Mouse (Mus musculus) forebrain, embryonic 16.5 days (tissue): Measurements from ENCODE around the gene Riiad1. TPM values are rescaled to one million over a fixed set of nuclear protein-coding genes. Genes with fewer than 3 reads are reported as not detected.

Source experiments
- ATAC-seq: fragments of 200-750 bp; cut with Nextera tagmentation; 2 replicates; pipeline ENCODE4 v1.8.0; 2017; ENCODE audit warnings: mild to moderate bottlenecking, moderate library complexity
- H3K27ac ChIP-seq: fragments of 300-500 bp; sonication (generic); 2 replicates; pipeline ENCODE4 v1.5.1; 2014; ENCODE audit warnings: low read length, control low read depth
- H3K27me3 ChIP-seq: fragments of 300-500 bp; sonication (generic); replicated peaks from 2 replicates; pipeline ENCODE4 v1.6.1; 2014; ENCODE audit warnings: low read length; ENCODE audit not compliant: control insufficient read depth, insufficient read depth
- H3K36me3 ChIP-seq: fragments of 300-500 bp; sonication (generic); 2 replicates; pipeline ENCODE4 v1.6.1; 2014; ENCODE audit not compliant: control insufficient read depth, insufficient read depth
- H3K4me1 ChIP-seq: fragments of 300-500 bp; sonication (generic); replicated peaks from 2 replicates; pipeline ENCODE4 v1.6.1; 2014; ENCODE audit warnings: low read length; ENCODE audit not compliant: control insufficient read depth, insufficient read depth
- H3K4me2 ChIP-seq: fragments of 300-500 bp; sonication (generic); 2 replicates; pipeline ENCODE4 v1.6.1; 2014; ENCODE audit warnings: mild to moderate bottlenecking, low read length, control low read depth
- H3K4me3 ChIP-seq: fragments of 300-500 bp; sonication (generic); replicated peaks from 2 replicates; pipeline ENCODE4 v1.5.1; 2014; ENCODE audit warnings: mild to moderate bottlenecking, low read length, control low read depth
- H3K9ac ChIP-seq: fragments of 300-500 bp; sonication (generic); replicated peaks from 2 replicates; pipeline ENCODE4 v1.6.1; 2014; ENCODE audit warnings: low read depth, low read length, control low read depth
- H3K9me3 ChIP-seq: fragments of 300-500 bp; sonication (generic); 2 replicates; pipeline ENCODE4 v1.6.1; 2016; ENCODE audit warnings: low read length; ENCODE audit not compliant: control insufficient read depth
- WGBS: fragments of 180-500 bp; shearing (Covaris S2); extraction: QIAGEN DNeasy Blood & Tissue Kit; methylation state at CpG from one replicate; pipeline ENCODE4 v1.1.7; 2014; 5-methylcytosine and 5-hydroxymethylcytosine counted together
- polyA plus RNA-seq: library from polyadenylated mRNA; unstranded; fragments of >200 nt; fragmentation: Nextera tagmentation; extraction: Ambion mirVana; gene quantifications from 2 replicates; pipeline ENCODE4 v1.2.1, GENCODE M21; 2015

Gene Riiad1
- polyA plus RNA-seq, 1 experiment from 2014 or later = 11.7 TPM

- 0 out of 2 replicates have a peak overlapping the region, but pooled peaks have one; percentile 6 for H3K9ac ChIP-seq
These were observed 1.3 kb upstream of the Riiad1 start for GRCm38 (mm10) chr3:94481429-94481828.

GRCm38 (mm10) chr3:94479564-94479963 lies 577 bp downstream of the Riiad1 start:
- H3K27me3 ChIP-seq = no peaks in the 10 kb centered on the region
- 21% methylated on average over 11 of the region's 11 CpGs for WGBS
- H3K9ac ChIP-seq = peak overlapping the region; percentile 97
- peaks cover 65% of the 10 kb centered on the region for H3K4me1 ChIP-seq
- peak overlapping the region; percentile 89 for H3K4me2 ChIP-seq
- no peaks in the 10 kb centered on the region for H3K9me3 ChIP-seq
- H3K36me3 ChIP-seq = peaks cover 10% of the 10 kb centered on the region
- no peak overlapping the region; the same call in 1 of the 2 replicates for H3K27ac ChIP-seq
- no peak for ATAC-seq
- peak overlapping the region; percentile 75 for H3K4me3 ChIP-seq

More at GRCm38 (mm10) chr3:94481429-94481828, 1.3 kb upstream of the Riiad1 start:
- no peaks in the 10 kb centered on the region for H3K27me3 ChIP-seq
- ATAC-seq = no peak
- 70% methylated on average over 4 of the region's 4 CpGs for WGBS
- H3K36me3 ChIP-seq = peaks cover 10% of the 10 kb centered on the region
- H3K4me3 ChIP-seq = no peak overlapping the region
- peaks cover 83% of the 10 kb centered on the region for H3K4me1 ChIP-seq
- H3K4me2 ChIP-seq = no peak overlapping the region
- H3K9me3 ChIP-seq = no peaks in the 10 kb centered on the region
- H3K27ac ChIP-seq = no peak overlapping the region

- H3K36me3 ChIP-seq = peaks cover 10% of the 10 kb centered on the region
- peak overlapping the region; percentile 95 for H3K27ac ChIP-seq
- H3K9me3 ChIP-seq = no peaks in the 10 kb centered on the region
- H3K27me3 ChIP-seq = no peaks in the 10 kb centered on the region
- peak overlapping the region; percentile 75 for H3K4me3 ChIP-seq
- peak overlapping the region; percentile 89 for H3K4me2 ChIP-seq
- ATAC-seq = peak; percentile 19
- 6% methylated on average over 9 of the region's 9 CpGs for WGBS
- peak overlapping the region; percentile 97 for H3K9ac ChIP-seq
- H3K4me1 ChIP-seq = peaks cover 60% of the 10 kb centered on the region
These were observed 1.5 kb downstream of the Riiad1 start for GRCm38 (mm10) chr3:94478591-94479169.

DNA sequence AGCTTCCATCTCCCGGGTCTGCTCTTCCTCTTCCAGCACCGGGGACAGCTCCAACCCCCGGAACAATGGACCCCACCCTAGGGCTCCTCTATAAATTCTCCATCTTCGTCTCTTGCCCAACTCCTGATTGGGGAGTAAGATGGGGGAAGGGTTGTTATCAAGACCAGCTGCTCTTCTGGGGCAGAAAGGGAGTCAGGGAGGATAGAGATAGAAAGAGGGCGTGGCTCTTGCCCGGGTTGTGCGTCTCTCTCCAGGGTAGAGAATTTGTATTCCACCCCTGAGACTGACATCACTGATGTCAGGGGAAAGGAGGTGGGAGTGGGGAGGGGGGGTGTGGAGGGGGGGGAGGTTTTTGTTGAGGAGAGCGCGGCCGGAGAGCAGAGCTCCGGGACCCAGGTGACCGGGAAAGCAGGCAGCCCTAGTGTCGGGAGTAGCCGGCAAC lies 2.1 kb downstream of the Riiad1 start, which contains the start of gene Celf3:
Celf3 (plus strand) TSS at position 315 of the 442 bp plus-strand sequence.
- peak within 1 kb of the TSS; percentile 97 for H3K9ac ChIP-seq
- peaks cover 10% of the 10 kb centered on the region for H3K36me3 ChIP-seq
- H3K4me2 ChIP-seq = peak within 1 kb of the TSS; percentile 89
- H3K27me3 ChIP-seq = no peaks in the 10 kb centered on the region
- H3K4me3 ChIP-seq = peak within 1 kb of the TSS; percentile 75
- peaks cover 58% of the 10 kb centered on the region for H3K4me1 ChIP-seq
- WGBS = 0% methylated on average over 14 of the region's 14 CpGs
- H3K27ac ChIP-seq = peak within 1 kb of the TSS; percentile 95
- H3K9me3 ChIP-seq = no peaks in the 10 kb centered on the region
- ATAC-seq = peak; percentile 94

DNA sequence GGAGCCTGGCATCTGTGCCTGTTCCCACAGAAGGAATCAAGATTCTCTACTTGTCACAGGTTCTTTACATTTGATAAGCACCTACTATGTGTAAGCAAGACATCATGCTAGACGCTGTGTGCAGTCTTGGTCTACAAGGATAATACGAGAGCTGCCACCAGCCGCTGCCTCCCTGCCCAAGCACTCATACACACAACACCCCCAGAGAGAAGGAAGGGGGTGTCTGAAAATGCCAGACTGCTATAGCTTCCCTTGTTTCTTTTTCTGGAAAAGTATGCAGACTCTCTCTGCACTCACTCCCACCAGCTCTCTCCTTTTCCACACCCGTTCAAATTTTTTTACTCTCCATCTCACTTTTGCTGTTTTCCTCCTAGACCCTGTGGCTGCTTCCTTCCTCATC lies 2.7 kb downstream of the Riiad1 start:
- ATAC-seq = peak; percentile 24
- Histone ChIP-seq H3K27ac (peak overlapping the region; percentile 95), H3K9me3 (no peaks in the 10 kb centered on the region), H3K4me1 (peaks cover 58% of the 10 kb centered on the region), H3K4me2 (peak overlapping the region; percentile 89), H3K36me3 (peaks cover 8% of the 10 kb centered on the region), H3K9ac (peak overlapping the region; percentile 68), H3K4me3 (peak overlapping the region; percentile 75), H3K27me3 (no peaks in the 10 kb centered on the region)
- 12% methylated on average over 4 of the region's 4 CpGs for WGBS

DNA sequence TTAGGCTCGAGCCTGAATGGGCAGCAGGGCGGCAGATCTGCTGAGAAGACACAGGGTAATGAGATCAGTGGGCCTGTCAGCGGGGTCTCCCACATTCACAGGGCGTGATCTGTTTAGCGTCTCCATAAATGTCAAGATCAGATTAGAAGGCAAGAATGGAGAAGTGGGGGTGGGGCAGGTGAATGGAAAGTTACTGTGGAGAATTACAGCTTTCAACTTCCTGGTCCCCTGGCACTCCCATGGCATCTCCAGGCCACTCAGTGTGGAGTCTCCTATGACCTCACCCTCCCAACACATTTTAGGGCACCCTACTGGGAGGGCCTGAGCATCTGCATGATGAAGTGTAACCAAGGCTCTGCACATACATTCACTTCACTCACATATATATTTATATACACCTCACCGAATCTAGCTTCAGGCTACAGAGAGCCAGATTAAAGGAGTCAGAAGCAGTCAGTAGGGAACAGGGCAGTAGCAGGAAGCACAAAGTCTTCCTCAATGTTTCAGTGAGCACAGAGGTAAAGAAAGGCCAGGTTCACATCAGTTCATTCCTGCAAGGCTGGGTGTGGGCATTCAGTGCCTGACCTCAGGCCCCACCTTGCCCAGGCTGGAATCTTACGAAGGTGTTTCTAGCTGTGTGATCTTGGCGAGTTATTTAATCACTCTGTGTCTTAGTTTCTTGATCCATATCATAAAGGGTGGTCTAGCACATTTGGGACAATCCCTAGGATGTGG lies 3.7 kb downstream of the Riiad1 start:
- Histone ChIP-seq H3K27me3 (no peaks in the 10 kb centered on the region), H3K4me3 (no peak overlapping the region), H3K36me3 (peaks cover 6% of the 10 kb centered on the region), H3K27ac (peak overlapping the region; percentile 95), H3K4me1 (peaks cover 53% of the 10 kb centered on the region), H3K9me3 (no peaks in the 10 kb centered on the region), H3K4me2 (0 out of 2 replicates have a peak overlapping the region, but pooled peaks have one; percentile 89), H3K9ac (no peak overlapping the region)
- 66% methylated on average over 8 of the region's 8 CpGs for WGBS
- ATAC-seq = no peak

DNA sequence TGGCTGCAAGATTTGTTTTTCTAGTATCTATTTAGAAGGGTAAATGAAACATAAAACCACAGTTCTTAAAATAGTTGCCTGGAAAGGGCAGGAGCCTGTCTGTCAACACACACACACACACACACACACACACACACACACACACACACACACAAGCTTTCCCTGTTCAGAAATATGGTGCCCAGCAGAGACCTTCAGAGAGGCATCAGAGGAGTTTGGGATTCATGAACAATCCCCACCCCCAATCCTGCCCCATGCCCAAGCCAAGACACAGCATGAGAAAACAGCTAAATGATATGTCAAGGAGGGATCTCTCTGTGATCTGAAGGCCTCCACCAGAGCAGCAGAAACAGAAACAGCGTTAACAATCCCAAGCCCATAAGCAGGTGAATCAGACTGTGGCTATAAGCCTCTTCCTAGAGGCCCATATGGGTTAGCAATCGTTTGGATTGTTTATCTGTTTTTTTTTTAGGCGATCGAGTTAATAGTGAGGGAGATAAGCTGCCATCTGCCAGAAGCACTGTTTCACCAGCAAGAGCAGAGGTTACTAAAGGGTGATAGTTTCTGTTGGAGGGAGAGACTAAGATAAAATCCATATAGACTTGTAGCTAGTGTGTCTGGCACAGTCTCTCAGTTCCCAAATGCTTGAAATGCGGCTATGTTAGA lies 6.4 kb downstream of the Riiad1 start:
- H3K36me3 ChIP-seq = no peaks in the 10 kb centered on the region
- no peak for ATAC-seq
- H3K9me3 ChIP-seq = no peaks in the 10 kb centered on the region
- 69% methylated on average over 5 of the region's 5 CpGs for WGBS
- no peaks in the 10 kb centered on the region for H3K27me3 ChIP-seq
- no peak overlapping the region for H3K4me2 ChIP-seq
- peaks cover 28% of the 10 kb centered on the region for H3K4me1 ChIP-seq
- no peak overlapping the region; the same call in 1 of the 2 replicates for H3K9ac ChIP-seq
- H3K4me3 ChIP-seq = no peak overlapping the region
- H3K27ac ChIP-seq = peak overlapping the region; percentile 60

DNA sequence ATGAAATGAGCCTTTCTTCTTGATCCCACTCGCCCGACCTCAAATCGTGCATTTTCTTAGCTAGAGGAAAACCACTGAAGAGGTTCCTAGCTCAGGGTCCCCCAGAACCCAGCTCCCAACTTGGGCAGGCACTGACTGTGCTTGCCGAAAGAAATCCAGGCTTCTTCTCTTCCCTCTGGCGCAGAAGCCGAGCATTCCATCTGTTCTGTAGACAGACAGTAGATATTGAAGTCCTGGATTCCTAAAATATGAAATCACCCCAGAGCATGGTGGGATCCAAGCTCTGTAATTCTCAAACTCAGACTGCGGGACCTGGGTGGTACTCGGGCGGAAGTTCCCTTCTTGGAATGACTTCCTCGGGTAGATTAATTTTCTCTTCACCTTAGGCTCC lies 7.0 kb downstream of the Riiad1 start:
- peak overlapping the region; percentile 54 for H3K4me2 ChIP-seq
- H3K4me3 ChIP-seq = no peak overlapping the region
- H3K27me3 ChIP-seq = no peaks in the 10 kb centered on the region
- H3K36me3 ChIP-seq = no peaks in the 10 kb centered on the region
- ATAC-seq = no peak
- H3K9ac ChIP-seq = peak overlapping the region; percentile 17; the same call in 1 of the 2 replicates
- peak overlapping the region; percentile 62 for H3K27ac ChIP-seq
- no peaks in the 10 kb centered on the region for H3K9me3 ChIP-seq
- peaks cover 28% of the 10 kb centered on the region for H3K4me1 ChIP-seq
- 41% methylated on average over 10 of the region's 10 CpGs for WGBS
